Mouse (Mus musculus) C2C12 (cell line): ENCODE measurements around the gene Dedd2.

Experiments used
- CEBPB ChIP-seq: IDR thresholded peaks from one replicate; pipeline ENCODE4 v1.6.1; 2011; ENCODE audit warnings: low read depth, mild to moderate bottlenecking, control low read depth, moderate library complexity
- CTCF ChIP-seq: IDR thresholded peaks from one replicate; pipeline ENCODE4 v1.5.1; 2011; ENCODE audit not compliant: control insufficient read depth, insufficient read depth, insufficient read length
- MYOD1 ChIP-seq: IDR thresholded peaks from one replicate; pipeline ENCODE4 v1.6.1; 2011; ENCODE audit warnings: low read depth; ENCODE audit not compliant: control insufficient read depth, insufficient read length
- USF1 ChIP-seq: IDR thresholded peaks from one replicate; pipeline ENCODE4 v1.6.1; 2011; ENCODE audit warnings: low read depth, mild to moderate bottlenecking, control low read depth, moderate library complexity

DNA sequence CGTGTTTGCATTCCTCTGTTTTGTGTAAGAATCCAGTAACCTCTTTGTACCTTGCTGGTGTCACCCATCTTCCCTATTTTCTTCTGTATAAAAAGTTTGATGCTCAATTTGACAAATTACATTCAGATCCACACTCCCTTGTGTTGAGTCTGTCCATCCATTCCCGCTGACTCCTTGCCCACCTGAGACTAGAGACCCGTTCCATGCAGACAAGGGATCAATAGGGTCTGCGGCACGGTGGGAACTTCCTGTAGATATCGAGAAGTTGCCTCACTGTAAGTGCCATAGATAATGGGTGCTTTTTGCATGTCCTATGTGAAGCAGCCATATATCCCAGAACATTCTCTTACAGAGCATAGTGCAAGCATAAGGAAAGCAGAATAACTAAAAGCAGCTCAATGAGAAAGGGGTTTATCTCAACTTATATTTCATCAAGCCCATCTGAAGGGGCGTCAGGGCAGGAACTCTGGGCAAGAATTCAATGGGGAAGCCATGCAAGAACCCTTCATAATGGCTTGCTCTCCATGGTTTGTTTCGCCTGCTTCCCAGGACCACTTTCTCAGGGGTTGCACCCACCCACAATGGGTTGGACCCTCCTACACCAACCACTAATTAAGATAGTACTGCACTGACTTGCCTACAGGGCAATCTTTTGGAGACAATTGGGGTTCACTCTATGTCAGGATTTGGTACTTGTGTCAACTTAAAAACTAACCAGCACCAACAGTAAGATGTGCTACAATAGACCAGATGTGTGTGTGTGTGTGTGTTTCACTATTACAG, 46.0 kb upstream of the Dedd2 start:
- TF ChIP-seq CTCF (no peak), CEBPB (no peak), MYOD1 (no peak), USF1 (no peak)
